Mouse (Mus musculus): ENCODE measurements around the gene Gsta4.
"Not testable (repeated sequence)": the region's sequence is repeated elsewhere in the genome, so short reads cannot be mapped to it uniquely, and the experiment has no call there.

Gsta4 gene

DNA sequence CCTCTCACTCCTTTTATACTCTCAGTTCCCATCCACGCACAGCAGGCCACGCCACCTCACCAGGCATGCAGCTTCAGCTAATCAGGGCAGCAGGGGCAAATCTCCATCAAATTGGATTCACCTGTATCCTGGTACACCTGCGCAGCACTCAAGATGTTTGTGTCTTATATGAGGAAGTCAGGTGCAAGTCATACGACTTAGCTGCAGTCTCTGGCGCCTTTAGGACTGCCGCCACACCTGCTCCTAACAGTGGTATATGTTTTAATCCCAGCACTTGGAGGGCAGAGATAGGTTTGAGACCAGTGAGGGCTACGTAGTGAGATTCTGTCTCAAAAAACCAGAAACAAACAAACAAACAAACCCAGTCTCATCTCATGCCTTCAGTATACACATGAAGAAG, at the start of gene Gsta4:
Gene Gsta4, plus strand, starts transcription at position 301 of the 400 bp plus-strand sequence.
- DNase-seq (ENCODE audit: extremely low spot score, low read depth, low spot score) = not testable (repeated sequence)

DNA sequence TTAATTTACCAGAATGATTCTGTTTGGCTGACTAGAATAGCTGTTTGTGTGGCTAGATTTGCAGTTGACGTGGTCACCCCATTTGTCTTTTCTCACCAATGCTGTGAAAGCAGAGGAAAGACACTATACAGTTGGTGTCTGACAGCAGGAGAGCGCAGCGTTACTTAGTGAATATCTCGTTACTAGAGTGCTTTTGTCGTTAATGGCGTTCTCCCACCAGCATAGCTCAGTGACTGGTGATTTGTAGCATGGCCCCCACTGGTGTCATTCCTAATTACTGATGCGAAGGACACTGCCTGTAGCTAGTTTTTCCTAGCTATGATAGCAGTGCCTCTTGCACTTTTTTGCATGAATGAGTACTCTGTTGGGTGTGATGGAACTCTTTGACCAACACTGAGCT, 46.9 kb upstream of the Gsta4 start:
- no peak for DNase-seq (ENCODE audit: extremely low spot score, low read depth, low spot score)

DNA sequence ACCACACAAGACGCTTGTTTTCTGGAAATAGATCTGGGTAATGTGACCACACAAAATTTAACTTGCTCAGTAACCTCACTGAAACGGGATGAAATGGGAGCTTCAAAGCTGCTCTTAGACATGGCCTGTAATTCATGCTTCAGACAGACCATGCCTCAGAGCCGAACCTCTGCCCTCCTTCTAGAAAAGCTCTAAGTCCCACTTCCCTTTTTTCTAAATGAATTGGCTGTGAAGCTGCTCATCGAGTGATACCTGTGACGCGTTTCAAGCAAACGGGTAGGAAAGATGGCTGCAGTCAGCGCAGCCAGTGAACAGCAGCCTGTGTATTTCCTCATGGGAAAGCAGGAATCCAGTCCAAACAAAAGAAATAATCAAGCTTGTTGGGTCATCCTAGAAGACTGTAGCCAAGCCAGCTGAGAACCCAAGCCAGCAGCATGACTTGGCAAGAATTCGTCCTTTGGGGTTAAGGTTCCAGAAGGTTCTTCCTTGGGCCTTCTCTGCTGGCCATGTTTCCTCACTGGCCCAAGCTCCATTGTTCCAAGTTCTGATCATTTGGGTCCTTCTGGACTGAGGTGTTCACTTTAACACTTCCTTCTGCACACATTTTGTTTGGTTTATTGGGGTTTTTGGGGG, 44.4 kb upstream of the Gsta4 start:
- DNase-seq (ENCODE audit: extremely low spot score, low read depth, low spot score) = no peak

DNA sequence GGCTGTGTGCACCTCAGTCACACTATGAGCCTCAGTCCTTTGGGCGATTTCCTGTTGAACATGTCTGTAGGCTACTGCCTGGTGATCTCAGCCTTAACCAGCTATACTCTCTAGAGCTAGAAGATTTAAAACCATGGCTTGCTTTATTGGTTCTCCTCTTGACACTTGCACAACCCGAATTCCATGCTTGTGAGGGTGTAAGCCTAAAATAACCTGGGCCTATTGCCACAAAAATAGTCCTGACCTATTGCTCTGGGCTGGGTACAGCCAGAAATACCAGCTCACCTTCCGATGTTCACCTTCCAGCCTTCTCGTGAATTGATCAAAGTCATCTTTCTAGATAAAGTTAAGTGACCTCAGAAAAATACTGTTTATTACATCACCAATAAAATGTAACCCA, 43.1 kb upstream of the Gsta4 start:
- no peak for DNase-seq (ENCODE audit: extremely low spot score, low read depth, low spot score)

DNA sequence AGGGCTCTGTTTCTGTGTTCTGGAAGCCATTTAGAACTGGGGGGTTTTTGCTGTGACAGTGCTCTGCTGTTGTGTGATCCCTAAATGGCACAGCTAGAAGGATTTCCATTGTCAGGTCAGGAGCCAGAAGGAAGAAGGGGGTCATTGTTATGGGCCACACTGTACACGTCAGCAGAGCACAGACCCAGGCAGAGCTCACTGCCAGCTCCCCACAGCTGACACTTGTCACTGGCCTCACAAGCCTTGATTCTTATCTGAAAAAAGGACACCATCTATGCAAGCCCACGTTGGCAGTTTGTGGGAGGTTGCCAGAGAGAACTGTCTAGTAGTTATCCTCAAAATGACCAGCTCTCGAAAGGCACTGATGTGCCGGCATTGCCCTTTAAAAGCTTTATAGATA, 36.5 kb upstream of the Gsta4 start:
- no peak for DNase-seq (ENCODE audit: extremely low spot score, low read depth, low spot score)

DNA sequence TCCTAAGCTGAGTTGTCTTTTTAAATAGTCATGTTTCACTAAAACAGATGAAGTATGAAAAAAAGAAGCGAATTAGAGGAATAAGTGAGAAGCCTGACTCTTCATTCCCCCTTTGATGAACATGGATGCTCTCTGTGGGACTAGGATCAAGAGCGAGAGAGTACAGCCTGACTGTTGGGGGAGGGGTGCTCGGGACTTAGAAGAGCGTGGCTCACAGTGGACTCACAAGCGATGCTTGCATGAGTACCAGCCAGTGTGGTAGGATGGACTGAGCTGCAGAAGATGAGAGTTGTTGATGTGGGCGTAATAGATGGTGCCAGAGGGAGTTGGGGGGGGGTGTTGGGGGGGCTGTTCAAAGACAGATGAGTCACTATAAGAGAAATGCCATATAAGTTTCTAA, 35.9 kb upstream of the Gsta4 start:
- DNase-seq (ENCODE audit: extremely low spot score, low read depth, low spot score) = no peak

DNA sequence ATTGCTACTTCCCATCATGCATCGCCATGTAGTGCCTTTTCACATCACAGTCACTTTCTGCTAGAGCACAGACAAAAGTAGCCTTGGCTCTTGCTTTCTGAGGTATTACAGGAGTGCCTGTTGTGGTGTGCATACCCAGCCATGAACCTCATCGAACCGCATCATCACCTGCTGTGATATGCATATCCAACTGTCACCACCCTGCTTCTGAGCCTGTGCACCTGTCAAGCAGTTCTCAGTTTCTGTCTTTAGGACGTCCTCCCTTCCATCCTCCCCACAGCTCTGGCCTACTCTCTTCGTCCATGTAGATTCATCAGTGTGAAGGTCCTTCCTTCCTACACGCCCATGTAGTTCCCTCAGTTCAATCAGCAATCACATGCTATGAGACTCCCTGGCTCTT, 34.4 kb upstream of the Gsta4 start:
- DNase-seq (ENCODE audit: extremely low spot score, low read depth, low spot score) = no peak

DNA sequence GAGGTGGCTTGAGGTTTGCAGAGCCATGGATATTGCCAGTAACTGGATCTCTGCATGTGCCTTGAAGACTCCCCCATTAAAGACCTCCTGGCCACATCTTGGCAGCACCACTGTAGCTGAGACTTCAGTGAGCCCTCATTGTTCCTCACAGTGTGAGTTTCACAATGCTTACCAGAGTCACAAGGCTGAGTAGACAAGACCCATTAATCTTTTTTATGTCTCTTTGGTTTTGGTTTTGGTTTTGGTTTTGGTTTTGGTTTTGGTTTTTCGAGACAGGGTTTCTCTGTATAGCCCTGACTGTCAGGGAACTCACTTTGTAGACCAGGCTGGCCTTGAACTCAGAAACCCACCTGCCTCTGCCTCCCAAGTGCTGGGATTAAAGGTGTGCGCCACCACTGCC, 32.8 kb upstream of the Gsta4 start:
- DNase-seq (ENCODE audit: extremely low spot score, low read depth, low spot score) = not testable (repeated sequence)

DNA sequence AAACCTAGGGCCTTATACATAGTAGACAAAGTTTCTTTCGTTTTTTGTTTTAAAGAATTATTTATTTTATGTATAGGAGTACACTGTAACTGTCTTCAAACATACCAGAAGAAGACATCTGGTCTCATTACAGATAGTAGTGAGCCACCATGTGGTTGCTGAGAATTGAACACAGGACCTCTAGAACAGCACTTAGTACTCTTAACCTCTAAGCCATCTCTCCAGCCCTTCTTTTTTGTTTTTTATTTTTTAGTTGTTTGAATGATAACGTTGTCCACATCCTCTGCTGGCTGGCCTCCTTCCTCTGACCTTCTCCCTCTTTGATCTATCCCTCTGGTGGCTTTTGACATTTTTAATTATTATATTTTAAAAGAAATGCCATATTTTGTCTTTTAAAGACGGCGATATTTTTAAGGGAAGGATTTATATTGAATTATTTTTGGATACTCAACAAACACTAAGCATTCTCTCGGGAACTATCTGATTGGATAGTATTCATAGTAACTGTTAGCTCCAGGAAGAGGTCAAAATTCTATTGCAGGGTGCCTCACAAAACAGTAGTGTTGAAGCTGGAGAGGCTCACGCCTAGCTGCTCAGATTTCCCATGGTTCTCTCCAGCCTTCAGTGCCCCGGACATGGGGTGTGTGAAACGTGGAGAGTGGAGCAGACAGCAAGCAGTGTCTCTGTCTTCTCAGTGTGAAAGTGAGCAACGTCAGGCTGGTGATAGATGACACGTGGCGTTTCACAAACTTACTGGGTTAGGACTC, 28.2 kb upstream of the Gsta4 start:
- no peak for DNase-seq (ENCODE audit: extremely low spot score, low read depth, low spot score)

DNA sequence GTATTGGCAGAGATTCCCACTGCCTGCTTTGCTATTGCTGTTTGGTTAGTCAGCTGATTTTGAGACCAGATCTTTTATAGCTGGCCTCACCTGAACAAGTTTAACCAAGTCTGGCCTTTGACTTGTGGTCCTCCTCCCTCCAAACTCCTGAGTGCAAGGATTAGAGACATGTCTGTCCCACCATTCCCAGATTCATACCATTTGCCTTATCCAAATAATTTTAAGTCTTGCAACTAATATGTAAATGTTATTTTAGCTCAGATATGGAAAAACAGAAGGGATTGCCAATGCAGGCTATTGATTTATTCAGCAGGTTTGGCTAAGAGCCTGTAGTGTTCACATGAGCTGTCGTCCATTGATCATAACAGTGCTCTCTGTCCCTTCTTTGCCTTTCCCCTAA, 25.4 kb upstream of the Gsta4 start:
- DNase-seq (ENCODE audit: extremely low spot score, low read depth, low spot score) = no peak

DNA sequence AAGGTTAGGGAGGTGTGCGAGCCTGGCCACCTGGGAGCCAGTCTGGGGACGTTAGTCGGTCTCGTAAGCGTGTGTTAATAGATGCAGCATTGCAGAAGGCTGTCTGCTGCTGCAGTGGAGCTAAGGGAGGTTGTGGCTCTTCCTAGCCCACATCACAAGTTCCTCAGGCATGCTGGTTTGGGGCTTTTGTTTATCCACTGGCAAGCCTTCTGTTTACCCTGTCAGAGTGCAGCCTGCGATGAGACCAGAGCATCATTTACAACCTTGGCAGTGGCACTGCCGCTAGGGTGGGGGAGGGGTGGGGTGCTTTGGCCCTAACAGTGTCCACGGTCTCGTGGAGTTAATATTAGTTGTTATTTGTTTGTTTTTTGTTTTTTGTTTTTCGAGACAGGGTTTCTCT, 19.3 kb upstream of the Gsta4 start:
- no peak for DNase-seq (ENCODE audit: extremely low spot score, low read depth, low spot score)

DNA sequence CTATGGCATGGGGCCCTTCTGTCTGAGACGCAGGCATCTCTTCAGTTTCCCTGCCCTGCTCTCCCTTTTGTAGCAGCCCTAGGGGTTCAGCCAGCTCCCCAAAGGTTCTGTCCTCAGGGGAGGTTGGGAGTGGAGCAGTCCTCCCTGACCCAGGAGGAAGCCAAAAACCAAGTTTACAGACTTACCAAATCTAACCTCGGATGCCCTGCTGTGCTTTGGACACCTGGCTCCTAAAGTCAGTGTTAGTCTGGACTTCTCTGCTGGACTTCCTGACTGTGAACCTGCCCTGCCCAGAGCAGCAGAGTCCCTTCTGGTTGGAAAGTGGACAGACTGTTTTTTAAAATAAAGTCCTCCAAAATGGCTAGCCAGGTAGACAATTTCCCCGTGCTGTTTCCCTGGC, 17.8 kb upstream of the Gsta4 start:
- no peak for DNase-seq (ENCODE audit: extremely low spot score, low read depth, low spot score)

DNA sequence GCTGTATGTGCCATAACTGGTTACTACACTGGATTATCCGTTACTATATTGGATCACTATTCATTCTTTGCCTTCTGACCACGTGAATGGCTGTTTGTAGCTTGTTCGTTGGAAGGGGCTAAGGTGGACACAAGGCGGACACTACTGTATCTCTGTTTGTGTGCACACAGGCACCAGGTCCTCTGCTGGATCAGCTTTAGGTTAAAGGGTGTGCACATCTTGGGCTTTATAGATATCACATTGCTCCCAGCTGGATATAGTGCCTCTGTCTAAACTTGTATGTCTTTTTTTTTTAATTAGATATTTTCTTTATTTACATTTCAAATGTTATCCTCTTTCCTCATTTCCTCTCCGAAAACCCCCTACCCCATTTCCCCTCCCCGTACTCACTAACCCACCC, 17.1 kb upstream of the Gsta4 start:
- DNase-seq (ENCODE audit: extremely low spot score, low read depth, low spot score) = no peak

DNA sequence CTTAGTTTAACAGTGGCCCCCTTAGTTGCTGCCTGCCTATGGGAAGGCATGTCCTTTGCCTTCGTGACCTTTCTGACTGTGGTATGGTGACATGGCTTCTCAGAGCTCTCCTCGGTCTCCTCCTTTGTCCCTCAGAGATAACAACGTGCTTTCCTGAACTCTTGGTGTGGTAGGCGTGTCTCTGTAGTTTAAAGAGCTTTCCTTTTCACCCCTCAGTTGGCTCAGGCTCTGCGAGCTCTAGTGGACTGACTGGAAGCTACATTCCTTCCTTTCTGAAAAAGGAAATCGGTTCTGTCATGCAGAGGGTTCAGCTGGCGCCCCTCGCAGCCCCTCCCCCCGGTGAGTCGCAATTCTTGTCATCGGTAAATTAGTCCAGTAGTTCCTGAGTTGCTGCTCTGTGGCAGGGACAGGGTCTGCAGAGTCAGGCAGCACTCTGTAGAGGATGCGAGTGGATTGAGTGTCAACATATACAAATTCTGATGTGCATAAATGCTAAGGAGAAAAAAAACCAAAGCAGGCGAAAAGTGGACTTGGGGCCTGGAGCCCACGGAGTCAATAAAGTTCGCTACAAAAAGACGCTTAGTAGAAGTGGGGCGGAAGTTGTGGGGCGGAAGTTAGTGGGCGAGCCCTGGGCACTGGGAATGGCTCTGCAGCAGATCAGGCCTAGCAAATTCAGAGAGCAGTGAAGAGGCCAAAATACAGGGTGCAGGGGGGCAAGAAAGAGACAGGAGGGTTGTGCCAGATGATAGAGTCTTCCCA, 15.7 kb upstream of the Gsta4 start:
- DNase-seq (ENCODE audit: extremely low spot score, low read depth, low spot score) = no peak

DNA sequence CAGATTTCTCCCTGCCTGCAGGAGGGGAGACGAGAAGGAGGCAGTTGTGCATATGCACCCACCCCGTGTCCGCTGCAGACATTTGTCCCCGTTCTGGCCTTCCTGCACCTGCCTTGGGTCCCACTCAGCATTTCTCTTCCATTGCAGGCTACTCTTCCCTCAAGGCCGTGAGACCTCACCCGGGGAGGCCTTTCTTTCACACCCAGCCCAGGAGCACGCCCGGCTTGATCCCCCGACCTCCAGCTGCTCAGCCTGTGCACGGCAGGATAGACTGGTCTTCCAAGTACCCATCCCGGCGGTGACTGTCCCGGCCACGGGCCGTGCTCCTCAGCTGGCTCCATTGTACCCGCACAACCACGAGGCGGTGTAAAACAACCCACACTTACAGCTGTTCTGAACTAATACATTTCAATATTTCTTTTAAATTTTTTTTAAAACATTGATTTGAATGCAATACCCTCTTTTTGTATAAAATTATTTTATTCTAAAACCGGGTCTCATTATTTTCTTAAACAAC, 15.1 kb upstream of the Gsta4 start:
- no peak for DNase-seq (ENCODE audit: extremely low spot score, low read depth, low spot score)

DNA sequence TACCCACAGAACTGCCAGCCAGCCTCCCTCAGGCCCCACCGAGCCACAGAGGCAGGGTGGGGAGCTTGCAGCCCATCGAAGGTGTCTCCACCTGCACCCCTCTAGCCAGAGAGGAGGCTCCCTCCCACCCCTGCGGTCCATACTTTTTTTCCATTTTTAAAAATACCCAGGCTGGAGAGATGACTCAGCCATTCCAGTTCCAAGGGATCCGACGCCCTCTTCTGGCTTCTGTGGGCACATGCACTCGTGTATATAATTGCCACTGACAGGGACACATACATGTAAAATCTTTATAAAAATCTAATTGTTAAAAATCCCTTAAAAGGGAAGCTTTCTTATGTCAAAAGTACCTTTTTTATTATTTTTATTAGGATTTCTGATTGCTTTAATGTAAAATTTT, 13.7 kb upstream of the Gsta4 start:
- DNase-seq (ENCODE audit: extremely low spot score, low read depth, low spot score) = no peak

DNA sequence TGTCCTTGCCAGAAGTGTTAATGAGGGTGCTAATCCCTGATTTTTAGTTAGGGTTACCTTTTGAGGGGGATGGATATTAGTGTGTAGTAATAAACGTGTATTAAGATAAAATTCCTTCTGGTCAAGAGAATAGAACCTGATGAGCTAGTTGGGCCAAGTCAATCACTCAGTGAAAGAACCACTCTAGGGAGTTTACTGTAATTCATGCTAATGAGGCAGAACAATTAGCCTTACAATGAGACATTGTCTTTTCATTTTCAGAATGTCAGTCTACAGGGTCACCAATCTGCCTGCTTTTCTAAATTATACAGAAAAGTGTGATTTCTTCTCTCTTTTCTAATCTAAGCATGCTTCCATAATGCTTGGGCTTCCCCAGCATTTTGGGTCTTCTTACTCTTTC, 8.6 kb upstream of the Gsta4 start:
- no peak for DNase-seq (ENCODE audit: extremely low spot score, low read depth, low spot score)

DNA sequence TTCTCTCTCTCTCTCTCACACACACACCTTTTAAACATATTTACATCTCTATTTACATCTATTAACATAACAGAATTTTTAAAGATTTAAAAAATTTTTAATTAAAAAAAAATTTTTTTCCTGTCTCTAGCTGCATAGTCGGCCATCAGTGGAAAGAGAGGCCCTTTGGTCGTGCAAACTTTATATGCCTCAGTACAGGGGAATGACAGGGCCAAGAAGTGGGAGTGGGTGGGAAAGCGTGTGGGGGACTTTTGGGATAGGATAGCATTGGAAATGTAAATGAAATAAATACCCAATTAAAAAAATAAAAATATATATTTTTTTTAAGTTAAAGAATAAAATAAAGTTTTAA, 7.7 kb upstream of the Gsta4 start:
- not testable (repeated sequence) for DNase-seq (ENCODE audit: extremely low spot score, low read depth, low spot score)

DNA sequence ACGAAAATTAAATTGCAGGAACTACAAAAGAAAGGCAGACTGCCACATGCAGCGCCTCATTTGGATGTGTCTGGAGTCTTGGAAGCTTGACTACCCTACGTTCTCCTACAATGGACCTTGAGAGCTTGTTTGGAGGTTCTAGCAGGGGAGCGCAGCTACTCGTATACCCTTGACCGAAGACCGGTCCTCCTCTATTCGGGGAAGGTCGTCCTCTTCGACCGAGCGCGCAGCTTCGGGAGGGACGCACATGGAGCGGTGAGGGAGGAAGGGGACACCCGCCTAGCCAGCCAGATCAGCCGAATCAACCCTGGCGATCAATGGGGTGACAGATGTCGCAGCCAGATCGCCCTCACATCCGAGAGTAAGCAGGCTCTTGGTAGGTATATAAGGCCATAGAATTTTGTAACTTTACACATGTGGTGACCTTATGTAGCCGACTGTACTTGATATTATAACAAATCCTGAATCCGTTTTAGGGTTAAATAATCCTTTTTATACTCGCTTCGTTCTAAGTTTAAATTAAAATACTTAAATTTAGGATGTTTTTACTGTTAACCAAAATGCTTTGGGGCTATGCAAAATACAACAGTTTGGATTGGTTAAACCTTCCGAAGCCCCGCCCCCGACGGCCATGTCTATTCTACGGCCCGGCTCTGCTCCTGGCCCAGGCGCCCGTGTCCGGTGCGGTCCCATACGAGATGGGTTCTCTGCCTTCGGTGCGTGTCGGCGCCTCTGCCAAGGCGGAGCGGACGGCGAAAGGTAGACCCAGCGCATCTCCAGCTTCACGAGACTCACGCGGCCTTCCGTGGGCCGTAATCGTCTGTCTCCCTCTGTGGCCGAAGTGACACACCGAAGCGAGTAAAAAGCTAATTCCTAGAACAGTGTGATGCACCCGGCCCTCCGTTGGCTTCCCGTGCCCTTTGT, 7.0 kb upstream of the Gsta4 start:
- peak; percentile 96 for DNase-seq (ENCODE audit: extremely low spot score, low read depth, low spot score)

DNA sequence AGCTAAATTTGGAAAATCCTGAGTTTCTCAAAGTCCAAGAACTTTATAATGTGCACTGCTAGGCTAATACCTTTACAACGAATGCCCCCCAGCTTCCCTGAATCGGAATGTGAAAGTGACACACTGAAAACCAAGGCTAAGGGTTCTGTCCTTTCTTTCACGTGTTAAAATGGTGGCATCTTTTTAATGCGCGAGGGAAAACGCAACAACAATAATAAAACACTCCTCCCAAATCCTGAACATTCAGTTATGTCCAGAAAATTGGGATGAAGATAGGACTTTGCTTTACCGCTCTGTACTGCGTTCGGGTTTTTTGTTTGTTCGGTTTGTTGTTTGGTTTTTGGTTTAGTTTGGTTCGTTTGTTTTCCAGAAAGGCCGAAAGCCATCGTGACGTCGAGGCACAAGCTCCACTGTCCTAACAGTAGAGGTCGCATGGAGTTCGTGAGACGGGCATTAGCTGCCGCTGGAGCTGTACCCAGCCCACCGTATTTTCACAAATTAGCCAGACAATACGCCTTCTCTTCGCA, 6.3 kb upstream of the Gsta4 start:
- peak; percentile 86 for DNase-seq (ENCODE audit: extremely low spot score, low read depth, low spot score)

DNA sequence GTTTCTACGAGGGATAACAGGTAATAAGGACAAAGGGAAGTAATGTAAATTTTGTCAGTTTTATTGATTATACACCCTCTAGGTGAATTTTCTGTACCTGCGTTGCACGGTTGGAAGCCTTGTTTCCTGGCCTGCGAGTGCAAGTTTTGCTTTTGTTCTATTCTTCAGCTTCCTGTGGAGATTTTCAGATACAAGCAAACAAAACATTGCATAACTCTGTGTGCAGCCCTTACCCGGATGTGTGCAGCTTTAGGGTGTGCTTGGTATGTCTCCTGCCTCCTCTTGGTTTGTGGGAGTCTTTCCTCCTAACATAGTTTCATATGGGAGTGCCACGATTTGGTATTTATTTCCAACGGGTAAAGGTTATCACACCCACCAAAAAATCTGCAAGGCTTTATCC, 5.7 kb upstream of the Gsta4 start:
- DNase-seq (ENCODE audit: extremely low spot score, low read depth, low spot score) = no peak
